Mouse (Mus musculus): ENCODE results near the gene Col1a1. TPM values are rescaled to one million over a fixed set of nuclear protein-coding genes. Genes with fewer than 3 reads are reported as not detected.
"Not testable (repeated sequence)": the region's sequence is repeated elsewhere in the genome, so short reads cannot be mapped to it uniquely, and the experiment has no call there.

Col1a1 gene
- polyA plus RNA-seq, 1 experiment from 2014 or later = 353 TPM

GRCm38 (mm10) chr11:94967419-94967818, 31.4 kb downstream of the Col1a1 start, which contains the start of gene Hils1:
TSS of gene Hils1 (plus strand) at chr11:94967593.
- H3K9me3 ChIP-seq (replicated peaks; ENCODE audit: low read length) = no peaks in the 10 kb centered on the region
- WGBS = 45% methylated on average over 4 of the region's 4 CpGs
- ATAC-seq (replicated peaks; ENCODE audit: low FRiP score, low read depth) (no peak), DNase-seq (ENCODE audit: low spot score) (no peak)
- no peaks in the 10 kb centered on the region for H3K36me3 ChIP-seq (ENCODE audit: insufficient read depth, low read length)
- TF ChIP-seq CTCF (IDR thresholded peaks at IDR 0.05; ENCODE audit: low read depth) = peak; percentile 16; the same call in 1 of the 2 replicates
- H3K4me2 ChIP-seq (ENCODE audit: low read length) = no peak within 1 kb of the TSS
- no peak within 1 kb of the TSS for H3K27ac ChIP-seq
- H3K9ac ChIP-seq (ENCODE audit: low read depth, low read length) = no peak within 1 kb of the TSS
- H3K27me3 ChIP-seq (ENCODE audit: insufficient read depth, low read length) = no peaks in the 10 kb centered on the region
- no peak within 1 kb of the TSS for H3K4me3 ChIP-seq (replicated peaks; ENCODE audit: low read depth, low read length)
- H3K4me1 ChIP-seq (replicated peaks; ENCODE audit: insufficient read depth, low read length) = no peaks in the 10 kb centered on the region; the same call in 1 of the 2 replicates

GRCm38 (mm10) chr11:94968187-94968586, 32.2 kb downstream of the Col1a1 start:
- no peaks in the 10 kb centered on the region for H3K36me3 ChIP-seq (ENCODE audit: insufficient read depth, low read length)
- H3K4me1 ChIP-seq (replicated peaks; ENCODE audit: insufficient read depth, low read length) = no peaks in the 10 kb centered on the region
- H3K4me2 ChIP-seq (ENCODE audit: low read length) = no peak overlapping the region
- DNase-seq (ENCODE audit: low spot score) = no peak
- H3K27ac ChIP-seq = no peak overlapping the region
- no peak for TF ChIP-seq CTCF (IDR thresholded peaks at IDR 0.05; ENCODE audit: low read depth)
- H3K9me3 ChIP-seq (replicated peaks; ENCODE audit: low read length) = no peaks in the 10 kb centered on the region
- no peak overlapping the region for H3K9ac ChIP-seq (ENCODE audit: low read depth, low read length)
- H3K4me3 ChIP-seq (replicated peaks; ENCODE audit: low read depth, low read length) = no peak overlapping the region
- ATAC-seq (replicated peaks; ENCODE audit: low FRiP score, low read depth) = no peak
- 82% methylated on average over 7 of the region's 7 CpGs for WGBS
- H3K27me3 ChIP-seq (ENCODE audit: insufficient read depth, low read length) = no peaks in the 10 kb centered on the region

- not testable (repeated sequence) for H3K4me2 ChIP-seq (ENCODE audit: low read length); H3K36me3 ChIP-seq (ENCODE audit: insufficient read depth, low read length); DNase-seq (ENCODE audit: low spot score); H3K9me3 ChIP-seq (replicated peaks; ENCODE audit: low read length); ATAC-seq (replicated peaks; ENCODE audit: low FRiP score, low read depth); H3K4me3 ChIP-seq (replicated peaks; ENCODE audit: low read depth, low read length); H3K4me1 ChIP-seq (replicated peaks; ENCODE audit: insufficient read depth, low read length); H3K27ac ChIP-seq; H3K9ac ChIP-seq (ENCODE audit: low read depth, low read length); H3K27me3 ChIP-seq (ENCODE audit: insufficient read depth, low read length)
- 93% methylated on average over 4 of the region's 4 CpGs for WGBS
Measured at GRCm38 (mm10) chr11:94969709-94970108, 33.7 kb downstream of the Col1a1 start.

- H3K36me3 ChIP-seq (ENCODE audit: insufficient read depth, low read length) = no peaks in the 10 kb centered on the region
- ATAC-seq (replicated peaks; ENCODE audit: low FRiP score, low read depth) = 0 out of 2 replicates have a peak, but pooled peaks have one; percentile 37
- H3K27me3 ChIP-seq (ENCODE audit: insufficient read depth, low read length) = no peaks in the 10 kb centered on the region
- peak; percentile 95 for TF ChIP-seq CTCF (IDR thresholded peaks at IDR 0.05; ENCODE audit: low read depth)
- H3K4me1 ChIP-seq (replicated peaks; ENCODE audit: insufficient read depth, low read length) = no peaks in the 10 kb centered on the region
- peak; percentile 88 for DNase-seq (ENCODE audit: low spot score)
- no peak overlapping the region for H3K27ac ChIP-seq
- no peak overlapping the region for H3K9ac ChIP-seq (ENCODE audit: low read depth, low read length)
- no peak overlapping the region for H3K4me2 ChIP-seq (ENCODE audit: low read length)
- no peaks in the 10 kb centered on the region for H3K9me3 ChIP-seq (replicated peaks; ENCODE audit: low read length)
- H3K4me3 ChIP-seq (replicated peaks; ENCODE audit: low read depth, low read length) = no peak overlapping the region
- 62% methylated on average over 15 of the region's 15 CpGs for WGBS
Measured at GRCm38 (mm10) chr11:94970210-94970943, 34.4 kb downstream of the Col1a1 start.

- no peak overlapping the region for H3K27ac ChIP-seq
- H3K4me2 ChIP-seq (ENCODE audit: low read length) = no peak overlapping the region
- DNase-seq (ENCODE audit: low spot score) = no peak
- H3K36me3 ChIP-seq (ENCODE audit: insufficient read depth, low read length) = no peaks in the 10 kb centered on the region
- TF ChIP-seq CTCF (IDR thresholded peaks at IDR 0.05; ENCODE audit: low read depth) = no peak
- ATAC-seq (replicated peaks; ENCODE audit: low FRiP score, low read depth) = no peak
- no peaks in the 10 kb centered on the region for H3K27me3 ChIP-seq (ENCODE audit: insufficient read depth, low read length)
- no peaks in the 10 kb centered on the region for H3K9me3 ChIP-seq (replicated peaks; ENCODE audit: low read length)
- H3K4me3 ChIP-seq (replicated peaks; ENCODE audit: low read depth, low read length) = no peak overlapping the region
- 64% methylated on average over 16 of the region's 16 CpGs for WGBS
- no peak overlapping the region for H3K9ac ChIP-seq (ENCODE audit: low read depth, low read length)
- no peaks in the 10 kb centered on the region for H3K4me1 ChIP-seq (replicated peaks; ENCODE audit: insufficient read depth, low read length)
Measured at GRCm38 (mm10) chr11:94971895-94972615, 36.0 kb downstream of the Col1a1 start.

- no peak overlapping the region for H3K27ac ChIP-seq
- no peaks in the 10 kb centered on the region for H3K27me3 ChIP-seq (ENCODE audit: insufficient read depth, low read length)
- 72% methylated on average over 5 of the region's 5 CpGs for WGBS
- no peaks in the 10 kb centered on the region for H3K9me3 ChIP-seq (replicated peaks; ENCODE audit: low read length)
- DNase-seq (ENCODE audit: low spot score) = no peak
- no peak overlapping the region for H3K4me3 ChIP-seq (replicated peaks; ENCODE audit: low read depth, low read length)
- H3K4me1 ChIP-seq (replicated peaks; ENCODE audit: insufficient read depth, low read length) = no peaks in the 10 kb centered on the region
- no peak for ATAC-seq (replicated peaks; ENCODE audit: low FRiP score, low read depth)
- TF ChIP-seq CTCF (IDR thresholded peaks at IDR 0.05; ENCODE audit: low read depth) = no peak
- H3K36me3 ChIP-seq (ENCODE audit: insufficient read depth, low read length) = no peaks in the 10 kb centered on the region
- no peak overlapping the region for H3K9ac ChIP-seq (ENCODE audit: low read depth, low read length)
- H3K4me2 ChIP-seq (ENCODE audit: low read length) = no peak overlapping the region
Measured at GRCm38 (mm10) chr11:94972887-94973286, 36.9 kb downstream of the Col1a1 start.
